Mouse (Mus musculus) kidney, postnatal 0 days (tissue): ENCODE measurements at regions not wholly inside any gene's neighbourhood (a gene's known extent, or its start where the extent isn't known, plus 50 kb on each side); places are given as distances from the start of the nearest gene placed in this dataset.

Experiments
- ATAC-seq: fragments of 200-750 bp; cut with Nextera tagmentation; replicated peaks from 2 replicates; pipeline ENCODE4 v1.8.0; 2017; ENCODE audit warnings: low read depth, moderate number of reproducible peaks, moderate TSS enrichment, moderate library complexity; ENCODE audit not compliant: low FRiP score
- DNase-seq: peaks from one replicate; pipeline ENCODE4 v3.0.0-alpha.2; 2016; ENCODE audit warnings: low spot score
- H3K27ac ChIP-seq: fragments of 300-500 bp; sonication (generic); 2 replicates; pipeline ENCODE4 v1.5.1; 2014; ENCODE audit warnings: mild to moderate bottlenecking
- H3K27me3 ChIP-seq: fragments of 300-500 bp; sonication (generic); 2 replicates; pipeline ENCODE4 v1.6.1; 2014; ENCODE audit warnings: low read length, mixed read lengths; ENCODE audit not compliant: insufficient read depth
- H3K36me3 ChIP-seq: fragments of 300-500 bp; sonication (generic); 2 replicates; pipeline ENCODE4 v1.6.1; 2014; ENCODE audit warnings: low read length, mixed read lengths; ENCODE audit not compliant: insufficient read depth
- H3K4me1 ChIP-seq: fragments of 300-500 bp; sonication (generic); replicated peaks from 2 replicates; pipeline ENCODE4 v1.6.1; 2014; ENCODE audit warnings: antibody characterized with exemption, low read length, mixed read lengths; ENCODE audit not compliant: insufficient read depth
- H3K4me2 ChIP-seq: fragments of 300-500 bp; sonication (generic); 2 replicates; pipeline ENCODE4 v1.6.1; 2014; ENCODE audit warnings: mild to moderate bottlenecking, low read length, moderate library complexity, mixed read lengths
- H3K4me3 ChIP-seq: fragments of 300-500 bp; sonication (generic); replicated peaks from 2 replicates; pipeline ENCODE4 v1.5.1; 2014; ENCODE audit warnings: low read depth, low read length
- H3K9ac ChIP-seq: fragments of 300-500 bp; sonication (generic); 2 replicates; pipeline ENCODE4 v1.6.1; 2014; ENCODE audit warnings: low read depth, low read length
- H3K9me3 ChIP-seq: fragments of 300-500 bp; sonication (generic); replicated peaks from 2 replicates; pipeline ENCODE4 v1.6.1; 2016; ENCODE audit warnings: low read length, inconsistent platforms, mixed read lengths
- CTCF ChIP-seq: IDR thresholded peaks from 2 replicates; pipeline ENCODE4 v1.5.1; 2016; ENCODE audit warnings: antibody characterized with exemption, low read depth, mild to moderate bottlenecking, moderate library complexity
- WGBS: fragments of 180-500 bp; shearing (Covaris S2); extraction: QIAGEN DNeasy Blood & Tissue Kit; methylation state at CpG from one replicate; pipeline ENCODE4 v1.1.7; 2014; 5-methylcytosine and 5-hydroxymethylcytosine counted together

DNA sequence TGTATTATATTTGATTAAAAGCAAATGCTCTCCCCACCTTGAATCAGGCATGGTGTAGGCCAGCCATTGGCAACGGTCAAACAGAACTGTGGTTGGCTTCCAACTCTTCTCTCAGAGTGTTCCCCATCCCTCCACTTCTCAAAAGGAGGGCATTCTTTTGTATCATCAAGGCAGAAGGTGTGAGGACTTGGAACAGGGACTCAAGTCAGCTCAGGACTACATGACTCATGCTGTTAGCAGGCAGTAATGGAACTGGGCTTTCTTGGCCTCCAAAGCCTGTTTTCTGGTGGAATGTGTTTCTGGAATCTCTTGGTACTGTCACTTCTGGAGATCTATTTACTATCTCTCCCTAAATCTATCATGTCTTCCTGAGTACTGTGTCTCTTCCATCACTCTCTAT is 216.3 kb upstream of the Slc30a5 start:
- no peaks in the 10 kb centered on the region for H3K9me3 ChIP-seq
- ATAC-seq (no peak), DNase-seq (no peak)
- no peak overlapping the region for H3K27ac ChIP-seq
- H3K9ac ChIP-seq: no peak overlapping the region
- H3K4me2 ChIP-seq: no peak overlapping the region
- no peaks in the 10 kb centered on the region for H3K36me3 ChIP-seq
- no peaks in the 10 kb centered on the region for H3K4me1 ChIP-seq
- no peak overlapping the region for H3K4me3 ChIP-seq
- 93% methylated on average over 1 of the region's 1 CpGs for WGBS
- no peak for TF ChIP-seq CTCF
- no peaks in the 10 kb centered on the region for H3K27me3 ChIP-seq

DNA sequence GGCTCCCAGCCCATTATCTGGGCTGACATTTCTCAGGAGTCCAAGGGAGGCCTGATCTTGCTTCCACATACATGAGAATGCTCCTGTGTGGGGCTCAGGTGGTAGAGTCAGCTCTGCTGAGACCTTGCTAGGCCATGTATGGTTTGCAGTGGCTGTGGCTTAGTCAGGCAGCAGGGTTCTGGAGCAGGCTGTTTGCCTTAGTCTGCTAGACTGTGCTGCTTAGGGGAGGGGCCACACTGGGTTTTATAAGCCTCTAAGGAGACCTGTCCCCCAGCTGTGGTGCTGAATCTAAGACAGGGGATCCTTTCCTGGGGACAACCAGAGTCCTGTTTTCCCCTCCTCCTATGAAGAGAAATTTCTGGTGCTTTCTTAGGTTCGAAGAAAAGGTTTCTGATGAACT is 199.4 kb upstream of the Slc30a5 start:
- DNase-seq: peak; percentile 78
- Histone ChIP-seq H3K27ac (no peak overlapping the region), H3K4me2 (no peak overlapping the region), H3K9ac (no peak overlapping the region), H3K9me3 (no peaks in the 10 kb centered on the region), H3K4me1 (no peaks in the 10 kb centered on the region), H3K4me3 (no peak overlapping the region), H3K27me3 (no peaks in the 10 kb centered on the region), H3K36me3 (no peaks in the 10 kb centered on the region)
- no peak for ATAC-seq
- WGBS: 68% methylated on average over 1 of the region's 1 CpGs
- no peak for TF ChIP-seq CTCF

DNA sequence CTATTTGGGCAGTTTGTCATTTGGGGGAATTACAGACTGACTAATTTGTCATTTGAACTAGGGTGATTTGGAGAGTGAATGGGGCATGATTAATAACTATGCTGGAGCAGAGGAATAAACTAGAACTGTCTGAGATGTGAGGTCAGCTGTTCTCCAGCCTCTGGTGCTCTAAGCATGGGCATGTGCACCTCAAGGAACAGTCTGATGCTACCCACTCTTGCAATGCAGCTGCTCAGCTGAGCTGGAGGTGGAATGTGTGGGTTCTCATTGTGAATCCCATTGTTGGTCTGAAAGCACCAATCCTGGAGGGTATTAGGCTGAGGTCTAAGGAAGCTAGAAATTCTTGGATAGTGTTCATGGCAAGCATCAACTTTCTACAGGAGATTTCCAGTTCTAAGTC is 192.8 kb upstream of the Slc30a5 start:
- DNase-seq (no peak), ATAC-seq (no peak)
- no peak overlapping the region for H3K27ac ChIP-seq
- no peak overlapping the region for H3K4me3 ChIP-seq
- no peak for TF ChIP-seq CTCF
- no peaks in the 10 kb centered on the region for H3K27me3 ChIP-seq
- no peak overlapping the region for H3K9ac ChIP-seq
- no peaks in the 10 kb centered on the region for H3K4me1 ChIP-seq
- H3K36me3 ChIP-seq: no peaks in the 10 kb centered on the region
- H3K9me3 ChIP-seq: no peaks in the 10 kb centered on the region
- H3K4me2 ChIP-seq: no peak overlapping the region

DNA sequence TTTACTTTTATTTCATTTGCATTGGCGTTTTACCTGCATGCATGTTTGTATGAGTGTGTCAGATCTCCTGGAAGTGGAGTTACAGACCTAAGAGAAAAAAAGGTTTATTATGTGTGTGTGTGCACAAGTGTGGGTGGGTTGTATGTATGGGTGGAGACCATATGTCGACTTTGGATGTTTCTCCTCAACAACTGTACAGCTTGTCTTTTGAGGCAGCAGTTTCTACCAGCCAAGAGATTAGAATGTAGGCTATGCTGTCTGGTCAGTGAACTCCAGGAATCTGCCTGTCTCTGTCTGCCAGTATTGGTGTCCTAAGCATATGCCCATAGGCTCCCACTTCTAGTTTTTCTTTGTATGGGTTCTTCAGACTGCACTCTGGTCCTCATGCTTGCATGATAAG is 192.3 kb upstream of the Slc30a5 start:
- no peaks in the 10 kb centered on the region for H3K9me3 ChIP-seq
- TF ChIP-seq CTCF: no peak
- no peak overlapping the region for H3K27ac ChIP-seq
- WGBS: 85% methylated on average over 2 of the region's 2 CpGs
- ATAC-seq (no peak), DNase-seq (no peak)
- H3K36me3 ChIP-seq: no peaks in the 10 kb centered on the region
- H3K4me2 ChIP-seq: no peak overlapping the region
- H3K9ac ChIP-seq: no peak overlapping the region
- no peaks in the 10 kb centered on the region for H3K27me3 ChIP-seq
- H3K4me1 ChIP-seq: no peaks in the 10 kb centered on the region
- no peak overlapping the region for H3K4me3 ChIP-seq

DNA sequence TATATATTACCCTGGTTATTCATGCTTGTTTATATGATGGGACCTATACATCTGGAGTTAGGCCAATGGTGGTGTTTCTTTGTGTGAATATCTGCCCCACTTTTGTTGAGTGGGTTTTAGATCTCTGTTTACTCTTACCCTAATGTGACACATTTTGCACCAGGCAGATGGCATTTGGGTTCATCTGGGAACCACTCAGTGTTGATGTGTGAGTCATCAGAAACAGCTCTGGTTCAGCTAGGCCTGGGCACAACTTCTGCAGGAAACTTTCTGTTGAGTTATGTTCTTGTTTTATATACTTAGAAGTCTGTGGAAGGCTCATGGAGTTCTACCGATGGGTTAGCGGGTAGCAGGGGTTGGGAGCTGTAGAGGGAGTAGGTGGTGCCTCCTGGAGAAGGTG is 191.7 kb upstream of the Slc30a5 start:
- ATAC-seq (no peak), DNase-seq (no peak)
- TF ChIP-seq CTCF: no peak
- no peak overlapping the region for H3K4me3 ChIP-seq
- H3K9ac ChIP-seq: no peak overlapping the region
- 91% methylated on average over 2 of the region's 2 CpGs for WGBS
- no peak overlapping the region for H3K27ac ChIP-seq
- H3K9me3 ChIP-seq: no peaks in the 10 kb centered on the region
- H3K27me3 ChIP-seq: no peaks in the 10 kb centered on the region
- no peak overlapping the region for H3K4me2 ChIP-seq
- no peaks in the 10 kb centered on the region for H3K36me3 ChIP-seq
- no peaks in the 10 kb centered on the region for H3K4me1 ChIP-seq

DNA sequence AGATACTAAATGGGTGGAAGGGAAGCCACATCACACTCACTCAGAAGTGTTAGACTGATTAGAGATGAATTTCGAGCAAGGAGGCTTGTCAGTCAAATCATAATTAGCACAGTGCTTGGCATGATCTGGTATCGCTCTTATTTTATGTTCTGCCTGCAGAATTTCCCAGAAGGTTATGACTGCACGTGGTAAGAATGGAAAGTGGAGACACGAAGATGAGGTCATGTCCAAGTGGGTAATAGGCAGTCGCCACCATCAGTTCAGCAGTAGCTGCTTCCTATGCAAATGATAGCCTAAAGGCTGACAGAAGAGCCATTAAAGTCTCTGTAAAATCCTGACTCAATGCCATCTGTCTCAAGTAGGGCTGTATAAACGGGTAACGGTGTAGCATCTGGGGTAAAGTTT is 186.0 kb upstream of the Slc30a5 start:
- DNase-seq (no peak), ATAC-seq (no peak)
- Histone ChIP-seq H3K27ac (no peak overlapping the region), H3K4me3 (no peak overlapping the region), H3K4me1 (no peaks in the 10 kb centered on the region), H3K4me2 (no peak overlapping the region), H3K9me3 (no peaks in the 10 kb centered on the region), H3K36me3 (no peaks in the 10 kb centered on the region), H3K9ac (no peak overlapping the region), H3K27me3 (no peaks in the 10 kb centered on the region)
- 65% methylated on average over 7 of the region's 7 CpGs for WGBS
- no peak for TF ChIP-seq CTCF

DNA sequence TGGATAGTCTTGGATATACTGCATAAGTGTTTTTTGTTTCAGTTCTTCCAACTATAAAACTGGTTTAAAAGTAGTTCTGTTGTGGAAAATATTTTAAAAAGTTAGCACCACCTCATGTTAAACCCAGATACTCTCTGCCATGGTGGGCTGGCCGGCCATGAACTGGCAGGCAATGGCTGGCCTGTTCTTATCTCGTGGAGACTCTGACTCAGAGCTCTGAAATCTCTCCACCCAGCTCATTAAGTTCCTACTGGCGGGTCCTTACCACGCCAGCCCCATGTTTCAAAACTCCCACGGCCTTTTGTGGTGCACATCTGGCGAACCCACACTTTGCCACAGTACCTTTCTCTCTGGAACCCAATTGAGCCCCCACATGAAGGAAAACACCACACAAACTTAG is 183.8 kb upstream of the Slc30a5 start:
- TF ChIP-seq CTCF: no peak
- no peaks in the 10 kb centered on the region for H3K36me3 ChIP-seq
- ATAC-seq (no peak), DNase-seq (no peak)
- H3K27ac ChIP-seq: no peak overlapping the region
- H3K9ac ChIP-seq: no peak overlapping the region
- H3K27me3 ChIP-seq: no peaks in the 10 kb centered on the region
- H3K9me3 ChIP-seq: no peaks in the 10 kb centered on the region
- 62% methylated on average over 6 of the region's 6 CpGs for WGBS
- H3K4me1 ChIP-seq: no peaks in the 10 kb centered on the region
- H3K4me3 ChIP-seq: no peak overlapping the region
- H3K4me2 ChIP-seq: no peak overlapping the region
